Mouse (Mus musculus) cerebellum, adult 11 months (tissue): ENCODE data around the gene Blmh.
A peak's percentile ranks its signal among the peaks of the same experiment; 100 is the strongest.
"Not testable (repeated sequence)": the region's sequence is repeated elsewhere in the genome, so short reads cannot be mapped to it uniquely, and the experiment has no call there.

Experiments used
- DNase-seq: peaks from one replicate; pipeline ENCODE4 v3.0.0; 2022

Blmh gene

DNA sequence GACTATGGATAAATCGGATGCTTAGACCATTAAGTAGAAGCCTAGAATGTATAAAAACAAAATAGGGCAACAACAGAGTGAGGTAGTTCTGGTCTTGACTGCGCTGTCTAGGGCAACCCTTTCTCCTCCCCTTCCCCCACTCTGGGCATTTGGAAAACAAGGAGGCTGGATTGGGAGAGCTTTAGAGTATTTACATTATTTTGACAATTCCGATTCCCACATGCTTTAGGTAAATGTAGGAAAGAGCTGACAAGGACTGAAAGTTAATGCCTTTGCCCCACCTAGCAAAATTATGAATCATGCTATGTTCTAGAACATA, 7.4 kb upstream of the Blmh start:
- no peak for DNase-seq

DNA sequence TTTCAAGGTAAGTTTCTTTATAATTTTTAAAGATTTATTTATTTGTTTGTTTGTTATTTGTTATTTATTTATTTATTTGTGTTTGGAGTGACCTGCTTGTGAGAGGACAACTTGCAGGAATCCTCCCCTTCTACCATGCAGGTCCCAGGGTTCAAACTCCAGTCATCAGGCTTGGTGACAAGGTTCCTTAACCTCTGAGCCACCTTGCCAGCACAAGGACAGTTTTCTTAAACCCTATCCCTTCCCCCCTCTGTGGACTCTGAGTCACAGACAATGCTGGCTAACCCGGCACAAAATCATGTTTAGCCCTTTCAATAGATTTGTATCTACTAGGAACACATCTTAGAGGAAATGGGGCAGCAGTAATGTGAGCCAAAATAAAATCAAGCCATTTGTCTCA, 4.0 kb upstream of the Blmh start:
- DNase-seq = no peak

DNA sequence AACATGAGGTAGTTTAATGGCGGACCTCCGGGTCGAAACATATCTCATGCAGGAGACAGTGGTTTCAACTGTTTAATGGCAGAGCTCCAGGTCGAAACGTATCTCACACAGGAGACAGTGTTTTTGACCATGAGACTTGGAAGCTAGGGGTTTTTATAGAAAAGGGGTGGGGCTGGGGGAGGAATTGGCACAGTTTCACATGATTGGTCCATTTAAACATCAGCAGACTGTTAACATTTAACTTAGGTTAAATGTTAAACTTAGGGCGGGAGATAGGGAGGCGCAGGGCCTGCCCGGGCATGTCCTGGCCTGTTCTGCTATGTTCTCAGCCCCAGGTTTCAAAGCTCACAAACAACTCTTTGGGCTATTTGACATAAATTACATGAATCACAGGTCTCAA, 4.0 kb downstream of the Blmh start:
- not testable (repeated sequence) for DNase-seq

DNA sequence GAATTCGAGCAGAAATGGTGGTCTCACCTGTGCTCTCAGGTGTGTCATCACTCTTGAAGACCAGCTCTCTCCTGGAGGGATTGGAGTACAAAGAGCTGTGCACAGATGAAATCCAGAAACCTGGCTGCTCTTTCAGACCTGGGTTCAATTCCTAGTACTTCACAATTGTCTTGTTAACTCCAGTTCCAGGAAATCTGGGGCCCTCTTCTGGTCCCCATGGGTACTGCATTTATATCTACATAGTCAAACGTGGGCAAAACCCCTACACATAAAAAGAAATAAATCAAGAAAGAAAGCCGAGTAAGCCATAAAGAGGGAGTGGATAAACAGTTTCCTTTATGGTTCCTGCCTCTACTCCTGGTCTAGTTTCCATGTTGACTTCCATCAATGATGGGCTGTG, 8.6 kb downstream of the Blmh start:
- no peak for DNase-seq

DNA sequence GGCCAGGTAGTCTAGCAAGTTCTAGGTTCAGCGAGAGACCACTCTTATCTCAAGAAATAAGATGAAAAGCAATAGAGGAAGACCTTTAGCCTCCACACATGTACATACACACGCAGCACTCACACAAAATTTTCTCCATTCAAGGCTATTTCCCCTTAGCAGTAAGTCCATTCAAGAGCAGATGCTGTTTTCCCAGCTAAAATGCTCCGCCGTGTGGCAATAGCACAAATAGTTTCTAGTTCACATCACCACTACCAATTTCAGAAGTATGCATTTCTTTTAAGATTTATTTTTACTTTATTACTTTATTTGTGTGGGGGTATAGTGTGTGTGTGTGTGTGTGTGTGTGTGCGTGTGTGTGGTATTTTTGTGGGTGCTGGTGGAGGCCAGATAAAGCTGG, 12.0 kb downstream of the Blmh start:
- DNase-seq = no peak

DNA sequence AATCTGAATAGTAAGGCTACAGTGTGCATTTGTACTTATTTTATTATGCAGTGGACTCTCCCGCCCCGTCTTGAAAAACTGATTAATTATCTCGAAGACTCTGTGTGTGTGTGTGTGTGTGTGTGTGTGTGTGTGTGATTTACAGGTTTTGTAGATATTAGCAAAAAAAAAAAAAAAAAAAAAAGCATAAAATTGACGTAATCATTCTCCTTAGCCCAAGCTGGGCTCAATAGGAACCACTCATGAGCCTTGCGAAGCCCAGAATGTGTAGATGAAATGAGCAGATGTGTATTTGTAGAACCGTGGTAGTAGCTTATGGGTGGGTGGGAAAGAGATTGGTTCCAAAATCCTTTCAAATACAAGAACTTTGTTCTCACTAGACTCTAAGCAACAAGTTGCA, 20.2 kb downstream of the Blmh start:
- DNase-seq = no peak

DNA sequence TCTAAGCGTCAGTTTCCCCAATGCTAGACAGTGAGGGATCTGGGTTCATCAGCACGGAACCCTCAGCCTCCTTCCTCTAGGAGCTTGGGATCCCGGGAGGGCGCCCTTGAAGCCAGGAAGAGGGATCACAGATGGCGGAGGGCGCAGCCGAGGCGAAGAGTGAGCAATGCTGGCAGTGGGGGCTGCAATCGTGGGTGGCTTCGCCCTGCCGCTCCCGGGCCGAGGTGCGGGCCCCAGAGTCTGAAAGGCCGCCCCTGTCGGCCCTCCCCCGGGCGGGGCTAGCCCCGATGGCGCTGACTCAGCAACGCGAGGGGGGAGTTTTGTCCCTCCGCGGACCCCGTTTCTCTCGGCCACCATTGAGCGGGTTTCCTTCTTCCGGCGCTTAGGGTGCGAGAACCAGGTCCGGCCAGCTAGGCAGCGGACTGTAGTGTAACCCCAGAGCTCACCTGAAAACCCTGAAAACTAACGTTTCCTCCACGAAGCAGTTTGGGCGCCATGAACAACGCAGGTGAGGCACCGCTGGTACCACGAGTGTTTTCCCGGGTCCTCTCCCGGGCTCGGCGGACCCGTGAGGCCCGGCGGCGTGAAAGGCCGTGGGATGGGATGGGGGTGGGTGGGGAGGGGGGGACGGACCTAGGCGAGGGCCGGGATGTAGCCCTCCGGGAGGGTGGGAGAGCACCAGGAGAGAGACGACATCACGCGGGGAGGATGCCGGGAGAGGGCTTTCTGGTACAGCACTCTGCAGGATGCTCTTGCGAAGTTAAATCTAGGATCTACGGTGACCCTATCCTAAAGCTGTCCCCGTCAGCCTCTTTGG, 21.0 kb downstream of the Blmh start:
- peak; percentile 90 for DNase-seq

DNA sequence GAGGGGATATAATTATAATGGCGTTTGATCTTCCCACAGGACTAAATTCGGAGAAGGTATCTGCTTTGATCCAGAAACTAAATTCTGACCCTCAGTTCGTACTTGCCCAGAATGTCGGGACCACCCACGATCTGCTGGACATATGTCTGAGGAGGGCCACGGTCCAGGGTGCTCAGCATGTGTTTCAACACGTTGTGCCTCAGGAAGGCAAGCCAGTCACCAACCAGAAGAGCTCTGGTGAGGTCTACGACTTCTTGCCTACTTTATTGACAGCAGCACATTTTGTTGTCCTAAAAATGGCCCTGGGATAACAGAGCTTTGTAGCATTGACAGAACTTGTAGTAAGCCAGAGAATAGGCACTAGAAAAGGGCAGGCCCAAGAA, 21.6 kb downstream of the Blmh start:
- DNase-seq = peak; percentile 20

DNA sequence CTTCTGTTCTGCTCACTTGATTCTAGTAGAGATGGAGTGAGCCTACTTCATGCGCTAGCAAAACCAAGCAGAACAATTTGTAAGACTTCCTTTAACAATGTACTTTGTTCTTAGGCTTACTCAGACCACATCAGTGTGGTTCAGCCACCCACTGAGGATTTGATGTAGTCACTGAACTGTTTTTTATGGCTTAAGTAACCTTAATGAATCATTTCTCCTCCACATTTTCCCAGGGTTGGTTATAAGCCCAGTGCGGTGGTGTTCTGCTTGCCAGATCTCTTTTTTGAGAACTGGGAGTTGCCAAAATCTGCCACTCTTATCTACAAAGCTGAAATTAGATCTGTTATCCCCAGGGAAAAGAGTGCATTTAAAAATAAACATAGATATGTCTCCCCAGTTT, 28.9 kb downstream of the Blmh start:
- no peak for DNase-seq

DNA sequence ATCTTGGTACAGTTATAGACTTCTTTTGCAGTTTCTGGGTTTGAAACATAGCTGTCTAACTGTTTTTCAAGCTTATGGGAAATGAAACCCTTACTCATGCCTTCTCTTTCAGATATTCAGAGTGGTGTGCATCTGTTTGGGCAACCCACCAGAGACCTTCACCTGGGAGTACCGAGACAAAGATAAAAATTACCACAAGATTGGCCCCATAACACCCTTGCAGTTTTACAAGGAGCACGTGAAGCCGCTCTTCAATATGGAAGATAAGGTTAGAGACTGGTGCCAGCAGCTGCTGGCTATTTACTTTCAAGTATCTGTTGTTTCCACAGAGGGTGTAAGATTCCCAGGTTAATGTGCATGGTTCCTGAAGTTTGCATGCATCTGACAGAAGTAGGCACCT, 41.1 kb downstream of the Blmh start:
- no peak for DNase-seq

DNA sequence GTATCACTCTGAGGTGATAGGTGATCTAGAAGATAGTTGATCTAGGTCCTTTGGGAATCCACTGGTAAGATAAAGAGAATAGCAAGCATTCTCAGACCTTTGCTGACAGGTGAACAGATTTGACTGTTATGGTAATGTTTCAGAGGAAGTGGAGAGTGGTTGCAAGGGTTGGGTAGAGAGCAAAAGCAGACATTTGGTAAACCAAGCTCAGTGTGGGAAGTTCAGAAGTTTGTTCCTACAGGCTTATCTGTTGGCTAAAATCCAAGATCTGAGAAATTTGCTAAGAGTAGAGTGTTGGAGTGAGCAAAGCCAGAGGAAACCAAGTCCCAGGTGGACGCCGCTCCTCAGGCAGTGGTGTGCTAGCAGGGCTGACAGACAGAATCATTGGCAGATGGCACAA, 45.7 kb downstream of the Blmh start:
- no peak for DNase-seq

DNA sequence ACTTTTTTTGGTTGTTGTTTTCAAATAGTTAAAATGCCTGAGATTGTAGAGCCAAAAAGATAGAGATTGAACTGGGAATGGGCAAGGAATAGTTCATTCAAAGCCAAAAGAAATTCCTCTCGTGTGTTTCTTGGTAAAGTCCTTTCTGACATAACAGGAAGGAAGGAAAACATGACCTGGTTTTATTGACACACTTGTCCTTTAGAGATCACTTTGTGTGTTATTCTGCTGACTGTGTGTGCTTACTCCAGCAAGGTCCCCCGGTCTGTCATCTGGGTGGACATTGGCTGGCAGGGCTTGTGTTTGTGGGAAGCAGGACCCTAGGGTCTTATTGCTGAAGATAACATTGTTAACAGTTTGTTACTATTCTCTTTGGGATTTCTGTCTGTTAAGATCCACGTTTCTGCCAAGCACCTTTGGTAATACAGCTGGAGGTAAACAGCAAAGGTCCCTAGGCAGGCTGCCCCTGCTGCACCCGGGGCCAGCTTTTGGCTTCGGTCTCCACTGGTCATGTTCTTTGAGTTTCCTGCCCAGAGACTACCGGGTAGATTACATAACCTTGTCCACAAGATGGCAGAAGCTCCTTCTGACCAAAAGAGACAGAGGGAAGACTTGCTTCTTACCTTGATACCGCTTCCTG, 50.2 kb downstream of the Blmh start:
- no peak for DNase-seq

DNA sequence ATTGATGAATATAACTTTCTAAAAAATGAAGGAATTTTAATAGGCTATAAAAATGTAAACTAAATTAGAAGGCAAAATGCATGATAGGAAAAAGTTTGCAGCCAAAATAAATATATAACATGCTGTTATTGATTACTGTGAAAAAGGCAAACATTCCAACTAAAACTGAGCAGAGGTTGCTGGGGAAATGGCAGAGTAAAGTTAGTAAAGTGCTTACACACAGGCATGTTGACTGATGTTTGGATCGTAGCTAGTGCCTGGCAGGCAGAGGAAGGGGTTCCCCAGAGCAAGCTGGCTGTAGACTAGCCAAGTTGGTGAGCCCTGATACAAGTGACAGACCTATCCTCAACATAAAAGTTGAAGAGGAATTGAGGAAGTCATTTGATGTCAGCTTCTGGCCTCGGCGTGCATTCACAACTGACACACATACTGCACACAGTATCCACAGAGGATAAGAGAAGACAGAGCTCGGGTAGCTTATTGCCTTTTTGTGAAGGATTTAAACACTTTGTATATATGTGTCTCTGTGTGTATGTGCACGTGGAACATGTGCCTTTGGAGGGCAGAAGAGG, 57.0 kb downstream of the Blmh start:
- no peak for DNase-seq

DNA sequence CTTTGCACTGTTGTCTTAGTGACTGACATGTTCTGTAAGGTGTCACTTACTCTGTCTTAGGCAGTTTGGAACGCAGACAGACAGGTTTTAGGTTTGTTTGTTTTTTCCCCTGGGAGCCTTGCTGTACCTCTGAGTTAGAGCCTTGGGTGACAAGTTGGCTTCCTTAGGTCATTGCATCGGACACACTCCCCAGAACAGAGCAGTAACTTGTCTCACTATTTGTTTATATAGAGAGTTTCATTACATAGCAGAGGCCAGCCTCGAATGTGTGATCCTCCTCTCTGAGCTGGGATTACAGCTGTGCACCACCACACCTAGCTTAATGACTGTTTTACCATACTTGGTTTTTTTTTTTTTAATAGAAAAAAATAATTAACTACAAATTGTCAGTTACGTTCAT, 57.8 kb downstream of the Blmh start:
- no peak for DNase-seq

DNA sequence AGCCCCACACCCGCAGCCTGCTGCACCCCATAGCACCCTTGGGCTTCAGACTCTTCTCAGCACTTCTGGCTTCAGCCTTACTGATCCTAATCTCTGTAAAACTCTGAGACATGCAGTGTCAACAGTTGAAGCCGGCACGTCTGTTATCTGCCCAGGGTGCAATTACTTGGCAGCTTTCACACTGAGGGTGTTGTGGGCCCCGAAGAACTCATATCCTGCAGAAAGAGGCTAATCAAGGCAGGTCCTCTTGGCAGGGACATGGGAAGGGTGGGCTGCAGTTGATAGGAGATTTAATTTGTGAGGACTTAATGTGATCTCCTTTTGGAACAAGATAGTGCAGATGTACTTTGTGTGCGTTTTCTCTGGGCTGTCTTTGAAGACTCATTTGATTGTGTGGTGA, 59.0 kb downstream of the Blmh start:
- no peak for DNase-seq

DNA sequence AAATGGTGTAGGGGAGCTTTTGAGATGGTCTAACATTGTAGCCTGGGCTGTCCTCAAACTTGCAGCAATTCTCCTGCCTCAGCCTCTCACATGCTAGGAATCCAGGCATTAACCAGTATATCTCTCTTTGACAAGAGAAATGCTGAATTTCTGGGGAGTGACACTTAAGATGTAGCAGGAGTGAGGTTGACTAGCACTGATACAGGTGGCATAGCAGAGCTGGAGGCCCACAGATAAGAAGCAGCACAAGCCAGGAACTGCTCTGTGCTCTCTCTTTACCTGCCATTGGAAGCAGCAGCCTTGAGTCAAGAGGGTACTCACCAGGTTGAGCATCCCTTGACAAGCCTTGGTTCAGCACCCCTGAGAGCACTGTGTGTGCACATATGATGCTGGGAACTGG, 59.6 kb downstream of the Blmh start:
- no peak for DNase-seq

DNA sequence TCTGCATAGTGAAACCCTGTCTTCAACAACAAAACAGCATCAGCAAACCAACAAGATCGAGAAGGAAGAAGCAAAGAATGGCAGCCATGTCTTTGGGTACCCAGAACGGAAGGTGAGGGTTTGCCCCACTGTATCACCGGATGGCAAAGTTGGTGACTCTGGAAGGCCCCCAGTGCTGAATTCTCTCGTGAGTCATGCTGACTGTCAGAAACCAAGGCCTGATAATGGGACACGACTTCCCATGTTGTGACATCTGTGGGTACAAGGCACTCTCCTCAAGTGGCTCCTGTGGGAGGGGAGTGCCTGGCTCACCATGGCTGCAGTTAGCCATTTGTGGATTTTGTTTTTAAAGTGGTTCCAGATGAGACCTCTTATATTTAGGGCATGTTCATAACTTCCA, 66.2 kb downstream of the Blmh start:
- no peak for DNase-seq

DNA sequence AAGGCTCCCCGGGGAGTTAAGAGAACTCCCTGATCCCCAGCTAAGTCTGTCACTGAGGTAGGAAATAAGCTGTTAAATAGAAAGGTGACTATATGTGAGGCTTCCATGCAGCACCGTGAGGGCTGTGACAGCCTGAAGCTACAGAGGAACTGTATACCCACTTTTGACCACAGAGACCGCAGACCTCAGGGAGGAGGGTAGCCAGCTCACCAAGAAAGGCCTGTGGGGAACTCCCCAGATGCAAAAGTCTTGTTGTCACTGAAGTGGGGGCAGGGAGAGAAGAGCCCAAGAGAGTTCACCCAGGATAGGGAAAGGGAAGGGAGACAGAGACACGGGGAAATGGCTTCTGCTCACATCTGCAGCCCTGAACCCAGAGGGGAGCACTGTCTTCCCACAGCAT, 68.3 kb downstream of the Blmh start:
- no peak for DNase-seq

DNA sequence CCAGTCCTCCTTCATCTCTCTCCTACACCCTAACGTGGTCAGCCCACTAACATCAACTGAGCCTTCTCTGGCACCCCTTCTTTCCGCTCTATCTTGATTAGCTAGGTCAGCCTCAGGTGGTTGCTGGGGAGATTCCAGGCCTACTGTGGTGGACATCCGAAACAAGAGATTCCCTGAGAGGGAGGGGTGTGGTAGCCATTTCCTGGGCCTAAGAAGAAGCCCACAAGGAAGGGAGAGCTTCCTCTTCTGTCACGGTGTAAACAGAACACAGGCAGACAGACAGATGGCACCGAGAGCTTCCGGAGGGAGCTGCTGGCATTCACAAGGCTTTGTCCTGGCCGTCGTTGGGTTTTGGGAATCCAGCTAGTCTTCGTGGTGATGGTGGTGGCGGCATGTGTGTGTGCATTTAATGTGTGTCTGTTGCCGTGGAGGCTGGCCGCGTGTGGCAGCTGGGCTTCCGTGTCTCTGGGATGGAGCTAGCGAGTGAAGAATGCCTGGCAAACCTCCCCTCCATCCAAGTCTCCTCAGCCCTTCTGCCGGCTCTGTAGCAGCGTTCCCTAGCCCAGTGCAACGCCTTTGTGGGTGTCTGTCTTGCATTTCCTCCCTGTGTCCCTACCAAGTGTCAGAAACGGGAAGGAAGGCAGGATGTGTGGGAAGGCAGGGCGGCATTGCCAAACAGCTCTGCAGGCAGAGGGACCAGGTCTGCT, 71.5 kb downstream of the Blmh start:
- no peak for DNase-seq

DNA sequence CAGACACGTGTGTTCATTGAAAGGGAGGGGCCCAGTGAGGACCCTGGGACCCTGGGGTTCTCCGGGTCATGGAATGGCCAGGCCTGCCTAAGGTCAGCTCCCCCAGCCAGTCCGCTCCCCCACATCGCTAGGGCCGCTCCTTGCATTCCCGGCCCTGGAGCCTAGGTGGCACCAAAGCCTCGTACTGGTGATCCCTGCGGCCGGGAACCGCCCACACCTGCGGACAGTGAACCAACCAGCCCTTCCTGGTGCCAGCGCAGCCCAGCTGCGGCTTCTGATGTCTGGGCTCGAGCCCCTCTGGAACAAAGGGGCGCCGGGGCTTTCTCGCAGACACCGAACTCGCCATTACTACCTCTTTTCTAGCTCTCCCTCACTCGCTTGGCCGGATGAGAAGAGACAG, 72.7 kb downstream of the Blmh start:
- peak; percentile 60 for DNase-seq

DNA sequence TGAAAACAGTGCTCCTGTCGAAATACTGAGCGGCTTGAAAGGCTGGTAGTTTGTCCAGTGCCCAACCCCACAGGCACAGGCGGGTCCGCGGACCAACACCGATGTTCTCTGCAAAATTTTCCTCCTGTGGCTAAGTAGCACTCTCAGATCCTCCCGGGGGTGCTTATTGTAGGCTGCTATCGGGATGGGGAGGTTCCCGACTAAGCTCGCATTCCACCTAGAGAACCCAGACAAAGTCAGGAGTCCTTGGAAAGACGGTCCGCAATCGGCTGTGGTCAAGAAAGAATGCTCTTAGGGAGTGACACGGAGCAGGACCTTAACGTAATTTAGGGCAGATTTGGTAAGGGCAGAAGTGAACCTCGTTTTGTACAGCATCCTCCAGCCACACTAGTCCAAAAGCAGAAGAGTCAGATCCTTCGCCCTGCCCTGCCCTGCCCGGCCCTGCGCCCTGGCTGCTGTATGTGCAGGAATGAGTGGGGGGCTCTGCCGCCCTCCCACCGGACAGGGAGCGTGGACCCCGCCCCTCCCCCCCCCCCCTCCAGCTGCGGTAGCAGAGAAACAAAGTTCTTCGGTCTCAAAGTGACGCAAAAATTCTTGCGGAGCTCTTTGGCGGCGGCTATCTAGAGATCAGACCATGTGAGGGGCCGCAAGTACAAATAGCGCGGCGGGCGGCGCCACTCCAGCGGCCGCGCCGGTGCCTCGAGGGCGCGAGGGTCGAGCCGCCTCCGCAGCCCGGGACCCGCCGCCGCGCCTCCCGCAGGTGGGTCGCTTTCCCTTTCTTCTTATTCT, 73.5 kb downstream of the Blmh start, which contains the start of gene Slc6a4:
Gene Slc6a4, plus strand, starts transcription at position 688 of the 789 bp plus-strand sequence.
- no peak for DNase-seq

DNA sequence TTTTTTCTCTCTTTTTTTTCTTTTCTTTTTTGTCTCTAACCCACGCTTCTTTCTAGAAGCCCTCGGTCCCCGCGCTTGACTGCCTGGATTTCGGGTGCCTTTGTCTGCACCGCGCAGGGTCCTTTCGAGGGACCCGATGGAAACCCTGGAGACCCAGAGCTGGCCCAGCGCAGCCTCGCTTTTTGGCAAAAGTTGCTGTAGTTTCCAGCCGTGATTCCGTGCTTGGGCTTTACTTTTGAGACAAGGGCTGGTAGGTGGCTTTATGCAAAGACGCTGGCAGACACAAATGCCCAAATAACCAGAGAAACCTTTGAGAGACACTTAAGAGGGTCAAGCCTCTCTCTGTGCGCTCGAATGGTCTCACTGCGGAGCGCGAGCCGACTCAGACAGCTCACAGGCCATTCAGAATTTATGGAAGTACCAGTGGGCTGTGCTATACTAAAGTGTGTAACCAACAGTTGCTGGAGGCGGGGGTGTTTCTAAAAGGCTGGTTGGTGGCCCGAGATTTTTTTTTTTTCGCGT, 74.2 kb downstream of the Blmh start:
- no peak for DNase-seq

DNA sequence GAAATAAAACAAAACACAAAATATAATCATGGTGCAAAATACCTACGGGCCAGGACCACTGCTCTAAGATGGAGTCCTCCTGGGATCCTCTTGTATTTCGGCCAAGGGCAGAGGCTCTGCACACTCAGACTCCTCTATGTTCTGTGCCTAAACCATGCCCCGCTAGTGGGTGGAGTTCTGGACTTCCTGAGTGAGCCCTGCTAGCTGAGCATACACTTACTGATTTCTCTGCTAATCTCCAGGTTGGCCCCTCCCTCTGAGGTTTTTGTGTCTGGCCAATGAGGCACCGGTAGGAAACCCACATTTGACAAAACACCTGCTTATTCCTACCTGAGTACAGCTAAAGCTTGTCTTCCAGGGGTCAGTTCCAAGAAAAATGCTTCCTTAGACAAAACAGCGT, 76.1 kb downstream of the Blmh start:
- no peak for DNase-seq
